Mouse (Mus musculus): ENCODE data around the gene Ergic3.

GRCm38 (mm10) chr2:156042903-156043302 is 35.1 kb downstream of the Ergic3 start:
- TF ChIP-seq CTCF (IDR thresholded peaks at IDR 0.05; ENCODE audit: extremely low read depth, insufficient read depth, low read length) (no peak), POLR2A (IDR thresholded peaks at IDR 0.05; ENCODE audit: extremely low read depth, insufficient read depth, low read length) (no peak)
